Mouse (Mus musculus) myocyte (in vitro differentiated cells): ENCODE measurements around the gene Plac8. TPM values are rescaled to one million over a fixed set of nuclear protein-coding genes. Genes with fewer than 3 reads are reported as not detected.

Experiments
- H3K27me3 ChIP-seq: one replicate; pipeline ENCODE4 v1.6.1; 2011; ENCODE audit not compliant: control insufficient read depth, insufficient read depth, insufficient read length
- H3K36me3 ChIP-seq: one replicate; pipeline ENCODE4 v1.6.1; 2011; ENCODE audit not compliant: control insufficient read depth, insufficient read depth
- H3K4me2 ChIP-seq: one replicate; pipeline ENCODE4 v1.6.1; 2011; ENCODE audit warnings: low read depth, control low read depth
- H3K4me3 ChIP-seq: one replicate; pipeline ENCODE4 v1.5.1; 2011; ENCODE audit warnings: mild to moderate bottlenecking, control low read depth, moderate library complexity
- H3K79me2 ChIP-seq: one replicate; pipeline ENCODE4 v1.6.1; 2011; ENCODE audit not compliant: control insufficient read depth, insufficient read depth
- H3ac ChIP-seq: one replicate; pipeline ENCODE4 v1.6.1; 2011; ENCODE audit not compliant: control insufficient read depth, insufficient read length
- CEBPB ChIP-seq: IDR thresholded peaks from 2 replicates; pipeline ENCODE4 v1.6.1; 2011; ENCODE audit warnings: mild to moderate bottlenecking, moderate library complexity; ENCODE audit not compliant: poor library complexity, insufficient read depth, severe bottlenecking
- E2F4 ChIP-seq: IDR thresholded peaks from one replicate; pipeline ENCODE4 v1.6.1; 2011; ENCODE audit warnings: mild to moderate bottlenecking, control low read depth, moderate library complexity; ENCODE audit not compliant: insufficient read depth
- MAX ChIP-seq: IDR thresholded peaks from one replicate; pipeline ENCODE4 v1.6.1; 2011; ENCODE audit warnings: low read depth, mild to moderate bottlenecking, control low read depth
- MYOD1 ChIP-seq, 3 experiments: IDR thresholded peaks; one replicate each; pipeline ENCODE4 v1.6.1; 2011; ENCODE audit warnings: control low read depth in 2 of 3, low read depth in 2 of 3, mild to moderate bottlenecking in 2 of 3, moderate library complexity in 1 of 3; ENCODE audit not compliant: insufficient read length in 2 of 3, control insufficient read depth in 1 of 3
- MYOG ChIP-seq, 3 experiments: IDR thresholded peaks; one replicate each; pipeline ENCODE4 v1.6.1; 2011; ENCODE audit warnings: control low read depth in 2 of 3, low read depth in 2 of 3, mild to moderate bottlenecking in 2 of 3; ENCODE audit not compliant: insufficient read length in 2 of 3, control insufficient read depth in 1 of 3, insufficient read depth in 1 of 3
- POLR2A ChIP-seq: IDR thresholded peaks from one replicate; pipeline ENCODE4 v1.6.1; 2011; ENCODE audit warnings: low read depth, mild to moderate bottlenecking, control low read depth, moderate library complexity; ENCODE audit not compliant: insufficient read length
- POLR2AphosphoS2 ChIP-seq: IDR thresholded peaks from one replicate; pipeline ENCODE4 v1.6.1; 2011; ENCODE audit warnings: low read depth, control low read depth; ENCODE audit not compliant: insufficient read length
- REST ChIP-seq: IDR thresholded peaks from one replicate; pipeline ENCODE4 v1.6.1; 2011; ENCODE audit warnings: mild to moderate bottlenecking, control low read depth, moderate library complexity; ENCODE audit not compliant: insufficient read depth, insufficient read length
- SRF ChIP-seq: IDR thresholded peaks from one replicate; pipeline ENCODE4 v1.6.1; 2011; ENCODE audit warnings: low read depth; ENCODE audit not compliant: control insufficient read depth, insufficient read length
- TCF12 ChIP-seq: IDR thresholded peaks from one replicate; pipeline ENCODE4 v1.6.1; 2011; ENCODE audit warnings: mild to moderate bottlenecking, control low read depth; ENCODE audit not compliant: poor library complexity, insufficient read depth, severe bottlenecking
- TCF3 ChIP-seq: IDR thresholded peaks from one replicate; pipeline ENCODE4 v1.6.1; 2011; ENCODE audit warnings: low read depth, control low read depth; ENCODE audit not compliant: insufficient read length
- USF1 ChIP-seq: IDR thresholded peaks from one replicate; pipeline ENCODE4 v1.6.1; 2011; ENCODE audit warnings: low read depth, mild to moderate bottlenecking, control low read depth, moderate library complexity
- polyA plus RNA-seq: library from polyadenylated mRNA; unstranded; fragments of >200 nt; fragmentation: generic; extraction: Trizol; gene quantifications from one replicate; pipeline ENCODE4 v1.2.1, GENCODE M21; 2012; ENCODE audit warnings: missing spikeins

Plac8 gene
- polyA plus RNA-seq, 1 experiment = 4.8 TPM

GRCm38 (mm10) chr5:100518049-100519026, 53.7 kb downstream of the Plac8 start, which contains the start of gene Cops4:
Gene Cops4, plus strand, starts transcription at chr5:100518309.
- Histone ChIP-seq H3K4me3 (peak within 1 kb of the TSS; percentile 65), H3K36me3 (no peaks in the 10 kb centered on the region), H3K27me3 (no peaks in the 10 kb centered on the region), H3ac (peak within 1 kb of the TSS; percentile 42), H3K4me2 (peak within 1 kb of the TSS; percentile 87), H3K79me2 (peaks cover 45% of the 10 kb centered on the region)
- TF ChIP-seq SRF = peak; percentile 72
- TF ChIP-seq POLR2AphosphoS2 = peak; percentile 59
- TF ChIP-seq POLR2A = peak; percentile 72
- no peak for TF ChIP-seq CEBPB

GRCm38 (mm10) chr5:100512576-100512975, 59.5 kb downstream of the Plac8 start:
- Histone ChIP-seq H3K4me2 (no peak overlapping the region), H3K4me3 (no peak overlapping the region), H3K79me2 (no peaks in the 10 kb centered on the region), H3ac (no peak overlapping the region), H3K36me3 (no peaks in the 10 kb centered on the region), H3K27me3 (peaks cover 5% of the 10 kb centered on the region)
- TF ChIP-seq USF1 (no peak), MAX (no peak), POLR2AphosphoS2 (no peak), CEBPB (no peak), E2F4 (no peak), TCF12 (no peak), REST (no peak), MYOG (IDR thresholded peaks at IDR 0.05; ENCODE audit: control insufficient read depth in 1 of 3, insufficient read depth in 1 of 3, insufficient read length in 2 of 3, low read depth in 2 of 3) (no peak), SRF (no peak), MYOD1 (IDR thresholded peaks at IDR 0.05; ENCODE audit: control insufficient read depth in 1 of 3, insufficient read length in 2 of 3, low read depth in 2 of 3) (no peak), POLR2A (no peak), TCF3 (no peak)

GRCm38 (mm10) chr5:100509247-100509646, 62.8 kb downstream of the Plac8 start:
- H3ac ChIP-seq = no peak overlapping the region
- H3K79me2 ChIP-seq = no peaks in the 10 kb centered on the region
- no peak overlapping the region for H3K4me3 ChIP-seq
- no peak overlapping the region for H3K4me2 ChIP-seq
- H3K36me3 ChIP-seq = no peaks in the 10 kb centered on the region
- peaks cover 5% of the 10 kb centered on the region for H3K27me3 ChIP-seq
- no peak for TF ChIP-seq REST
- no peak for TF ChIP-seq CEBPB
- TF ChIP-seq POLR2AphosphoS2 = no peak
- no peak for TF ChIP-seq TCF3
- TF ChIP-seq MYOG (IDR thresholded peaks at IDR 0.05; ENCODE audit: control insufficient read depth in 1 of 3, insufficient read depth in 1 of 3, insufficient read length in 2 of 3, low read depth in 2 of 3) = no peak
- no peak for TF ChIP-seq TCF12
- no peak for TF ChIP-seq E2F4
- TF ChIP-seq MAX = no peak
- no peak for TF ChIP-seq MYOD1 (IDR thresholded peaks at IDR 0.05; ENCODE audit: control insufficient read depth in 1 of 3, insufficient read length in 2 of 3, low read depth in 2 of 3)
- TF ChIP-seq POLR2A = no peak
- no peak for TF ChIP-seq USF1
- TF ChIP-seq SRF = no peak

Other genes starting within 250 kb of the Plac8 start
- 168 TPM for gene Sec31a, start 156.0 kb downstream of the Plac8 start, polyA plus RNA-seq
- gene Lin54, start 71.6 kb downstream of the Plac8 start, polyA plus RNA-seq = 2.9 TPM
- gene Cops4, start 53.9 kb downstream of the Plac8 start, polyA plus RNA-seq = 104 TPM
- 35.8 TPM for gene Coq2, start 102.9 kb upstream of the Plac8 start, polyA plus RNA-seq
- gene Hpse, start 147.5 kb upstream of the Plac8 start, polyA plus RNA-seq = 0.66 TPM
- gene Helq, start 226.4 kb upstream of the Plac8 start, polyA plus RNA-seq = 4.2 TPM
- gene Mrps18c, start 226.4 kb upstream of the Plac8 start, polyA plus RNA-seq = 71.7 TPM
- 7.6 TPM for gene Abraxas1, start 248.7 kb upstream of the Plac8 start, polyA plus RNA-seq